Mouse (Mus musculus): ENCODE data around the gene Fancc.
"Not testable (repeated sequence)": the region's sequence is repeated elsewhere in the genome, so short reads cannot be mapped to it uniquely, and the experiment has no call there.

Gene Fancc

DNA sequence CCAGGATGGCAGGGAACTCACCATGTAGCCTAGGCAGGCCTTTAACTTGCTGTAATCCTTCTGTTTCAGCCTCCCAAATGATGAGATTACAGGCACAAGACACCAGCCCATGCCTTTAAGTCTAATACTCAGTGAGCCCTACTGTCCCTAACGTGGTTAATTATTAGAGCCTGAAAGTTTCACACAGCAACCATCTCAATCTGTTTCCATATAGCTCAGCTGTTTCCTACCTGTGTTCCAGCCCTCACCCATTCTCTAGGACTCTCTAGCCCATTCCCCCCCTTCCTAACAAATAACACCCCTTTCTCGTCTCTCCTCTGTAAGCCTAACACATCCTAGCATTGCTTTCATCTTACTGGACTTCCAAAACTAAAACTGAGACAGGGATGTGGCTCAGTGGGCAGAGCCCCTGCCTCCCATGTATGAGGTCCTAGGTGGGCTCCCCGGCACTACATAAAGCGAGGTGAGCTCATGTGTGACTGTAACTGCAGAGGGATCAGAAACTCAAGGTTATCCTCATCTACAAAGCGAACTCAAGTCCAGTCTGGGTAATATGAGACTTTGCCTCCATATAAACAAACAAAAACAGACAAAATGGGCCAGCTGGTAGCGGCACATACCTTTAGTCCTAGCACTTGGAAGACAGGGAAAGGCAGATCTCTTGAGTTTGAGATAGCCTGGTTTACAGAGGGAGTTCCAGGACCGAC, 123.5 kb downstream of the Fancc start:
- Histone ChIP-seq H3K4me1 (replicated peaks; ENCODE audit: low read depth, low read length) (0 out of 2 replicates have a peak, but pooled peaks cover 3% of the 10 kb centered on the region), H3K9me3 (ENCODE audit: low read length) (no peaks in the 10 kb centered on the region), H3K4me3 (replicated peaks; ENCODE audit: low read length) (no peak overlapping the region), H3K27me3 (ENCODE audit: insufficient read depth, low read length) (no peaks in the 10 kb centered on the region), H3K36me3 (ENCODE audit: insufficient read depth, low read length) (no peaks in the 10 kb centered on the region)
- TF ChIP-seq NANOG (IDR thresholded peaks at IDR 0.05; ENCODE audit: borderline replicate concordance, low read length) (no peak), CTCF (conservative IDR thresholded peaks at IDR 0.05; ENCODE audit: low read length) (no peak), POU5F1 (IDR thresholded peaks at IDR 0.05; ENCODE audit: borderline replicate concordance, low read length) (no peak)

GRCm38 (mm10) chr13:63361755-63362154, 135.3 kb downstream of the Fancc start:
- TF ChIP-seq NANOG (IDR thresholded peaks at IDR 0.05; ENCODE audit: borderline replicate concordance, low read length) (no peak), POU5F1 (IDR thresholded peaks at IDR 0.05; ENCODE audit: borderline replicate concordance, low read length) (no peak), CTCF (conservative IDR thresholded peaks at IDR 0.05; ENCODE audit: low read length) (no peak)
- Histone ChIP-seq H3K4me3 (replicated peaks; ENCODE audit: low read length) (no peak overlapping the region), H3K36me3 (ENCODE audit: insufficient read depth, low read length) (no peaks in the 10 kb centered on the region), H3K4me1 (replicated peaks; ENCODE audit: low read depth, low read length) (peaks cover 16% of the 10 kb centered on the region), H3K9me3 (ENCODE audit: low read length) (no peaks in the 10 kb centered on the region), H3K27me3 (ENCODE audit: insufficient read depth, low read length) (no peaks in the 10 kb centered on the region)

- Histone ChIP-seq H3K9me3 (ENCODE audit: low read length) (no peaks in the 10 kb centered on the region), H3K4me3 (replicated peaks; ENCODE audit: low read length) (no peak overlapping the region), H3K36me3 (ENCODE audit: insufficient read depth, low read length) (no peaks in the 10 kb centered on the region), H3K27me3 (ENCODE audit: insufficient read depth, low read length) (no peaks in the 10 kb centered on the region), H3K4me1 (replicated peaks; ENCODE audit: low read depth, low read length) (peaks cover 25% of the 10 kb centered on the region)
- no peak for TF ChIP-seq NANOG (IDR thresholded peaks at IDR 0.05; ENCODE audit: borderline replicate concordance, low read length)
- no peak for TF ChIP-seq CTCF (conservative IDR thresholded peaks at IDR 0.05; ENCODE audit: low read length)
- no peak for TF ChIP-seq POU5F1 (IDR thresholded peaks at IDR 0.05; ENCODE audit: borderline replicate concordance, low read length)
Measured at GRCm38 (mm10) chr13:63360111-63360885, 136.8 kb downstream of the Fancc start.

- no peak for TF ChIP-seq CTCF (conservative IDR thresholded peaks at IDR 0.05; ENCODE audit: low read length)
- no peak for TF ChIP-seq NANOG (IDR thresholded peaks at IDR 0.05; ENCODE audit: borderline replicate concordance, low read length)
- no peak for TF ChIP-seq POU5F1 (IDR thresholded peaks at IDR 0.05; ENCODE audit: borderline replicate concordance, low read length)
- Histone ChIP-seq H3K36me3 (ENCODE audit: insufficient read depth, low read length) (no peaks in the 10 kb centered on the region), H3K4me3 (replicated peaks; ENCODE audit: low read length) (no peak overlapping the region), H3K9me3 (ENCODE audit: low read length) (no peaks in the 10 kb centered on the region), H3K4me1 (replicated peaks; ENCODE audit: low read depth, low read length) (peaks cover 34% of the 10 kb centered on the region), H3K27me3 (ENCODE audit: insufficient read depth, low read length) (no peaks in the 10 kb centered on the region)
Measured at GRCm38 (mm10) chr13:63359393-63359792, 137.7 kb downstream of the Fancc start.

GRCm38 (mm10) chr13:63356558-63356957, 140.5 kb downstream of the Fancc start:
- Histone ChIP-seq H3K36me3 (ENCODE audit: insufficient read depth, low read length) (no peaks in the 10 kb centered on the region), H3K4me1 (replicated peaks; ENCODE audit: low read depth, low read length) (peaks cover 44% of the 10 kb centered on the region), H3K27me3 (ENCODE audit: insufficient read depth, low read length) (no peaks in the 10 kb centered on the region), H3K9me3 (ENCODE audit: low read length) (no peaks in the 10 kb centered on the region), H3K4me3 (replicated peaks; ENCODE audit: low read length) (no peak overlapping the region)
- TF ChIP-seq POU5F1 (IDR thresholded peaks at IDR 0.05; ENCODE audit: borderline replicate concordance, low read length) (no peak), CTCF (conservative IDR thresholded peaks at IDR 0.05; ENCODE audit: low read length) (peak; percentile 86), NANOG (IDR thresholded peaks at IDR 0.05; ENCODE audit: borderline replicate concordance, low read length) (no peak)

- H3K36me3 ChIP-seq (ENCODE audit: insufficient read depth, low read length) = no peaks in the 10 kb centered on the region
- peaks cover 48% of the 10 kb centered on the region for H3K4me1 ChIP-seq (replicated peaks; ENCODE audit: low read depth, low read length)
- no peak overlapping the region for H3K4me3 ChIP-seq (replicated peaks; ENCODE audit: low read length)
- TF ChIP-seq CTCF (conservative IDR thresholded peaks at IDR 0.05; ENCODE audit: low read length) = no peak
- TF ChIP-seq NANOG (IDR thresholded peaks at IDR 0.05; ENCODE audit: borderline replicate concordance, low read length) = no peak
- no peak for TF ChIP-seq POU5F1 (IDR thresholded peaks at IDR 0.05; ENCODE audit: borderline replicate concordance, low read length)
- no peaks in the 10 kb centered on the region for H3K27me3 ChIP-seq (ENCODE audit: insufficient read depth, low read length)
- H3K9me3 ChIP-seq (ENCODE audit: low read length) = no peaks in the 10 kb centered on the region
Measured at GRCm38 (mm10) chr13:63356101-63356500, 141.0 kb downstream of the Fancc start.

- TF ChIP-seq NANOG (IDR thresholded peaks at IDR 0.05; ENCODE audit: borderline replicate concordance, low read length) = peak; percentile 89
- not testable (repeated sequence) for H3K4me3 ChIP-seq (replicated peaks; ENCODE audit: low read length); H3K9me3 ChIP-seq (ENCODE audit: low read length); H3K36me3 ChIP-seq (ENCODE audit: insufficient read depth, low read length); H3K27me3 ChIP-seq (ENCODE audit: insufficient read depth, low read length)
- peaks cover 70% of the 10 kb centered on the region for H3K4me1 ChIP-seq (replicated peaks; ENCODE audit: low read depth, low read length)
Measured at GRCm38 (mm10) chr13:63353312-63353711, 143.8 kb downstream of the Fancc start.

DNA sequence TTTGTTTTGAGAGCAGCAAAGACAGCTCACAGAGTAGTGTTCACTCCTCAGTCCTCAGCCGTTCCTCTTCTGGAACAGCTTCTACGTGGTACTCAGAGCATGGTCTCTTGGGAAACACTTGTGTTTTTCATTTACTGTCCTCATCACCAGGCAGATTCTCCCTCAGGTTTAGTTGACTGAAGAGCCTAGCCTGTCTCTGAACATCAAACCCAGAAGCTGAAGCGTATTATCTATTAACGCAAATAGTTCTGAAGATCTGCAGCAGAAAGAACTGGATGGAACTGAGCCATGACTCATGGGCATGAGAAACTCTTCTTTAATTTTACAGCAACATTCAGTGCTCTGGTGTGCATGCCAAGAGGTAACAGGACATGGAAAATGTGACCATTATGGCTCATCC, 147.0 kb downstream of the Fancc start:
- Histone ChIP-seq H3K27me3 (ENCODE audit: insufficient read depth, low read length) (no peaks in the 10 kb centered on the region), H3K9me3 (ENCODE audit: low read length) (no peaks in the 10 kb centered on the region), H3K4me1 (replicated peaks; ENCODE audit: low read depth, low read length) (peaks cover 64% of the 10 kb centered on the region), H3K36me3 (ENCODE audit: insufficient read depth, low read length) (no peaks in the 10 kb centered on the region), H3K4me3 (replicated peaks; ENCODE audit: low read length) (no peak overlapping the region)
- TF ChIP-seq POU5F1 (IDR thresholded peaks at IDR 0.05; ENCODE audit: borderline replicate concordance, low read length) (no peak), NANOG (IDR thresholded peaks at IDR 0.05; ENCODE audit: borderline replicate concordance, low read length) (no peak), CTCF (conservative IDR thresholded peaks at IDR 0.05; ENCODE audit: low read length) (no peak)
